Mouse (Mus musculus): Measurements from ENCODE around the gene Gm39115. TPM values are rescaled to one million over a fixed set of nuclear protein-coding genes. Genes with fewer than 3 reads are reported as not detected.

Gene Gm39115
- total and polyA plus RNA-seq, 2 experiments: not detected

DNA sequence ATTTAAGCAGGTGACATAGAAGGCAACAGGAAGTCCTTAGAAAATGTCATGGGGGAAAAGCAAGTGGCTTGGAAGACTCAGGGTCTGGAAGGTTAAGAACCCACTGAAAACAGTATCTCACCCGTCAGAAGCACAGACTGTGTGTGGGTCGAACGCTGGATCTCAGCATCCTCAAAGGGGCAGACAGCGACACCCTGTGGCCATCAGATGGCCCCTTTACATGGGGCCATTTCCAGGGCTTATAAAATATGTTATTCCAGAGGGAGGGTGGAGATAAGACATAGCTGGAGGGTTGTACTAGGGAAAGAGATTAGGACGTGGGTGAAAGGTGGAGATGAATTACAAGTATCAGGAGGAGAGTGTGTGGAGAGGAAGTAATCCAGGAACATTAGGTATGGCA is 16.2 kb downstream of the Gm39115 start:
- H3K27ac ChIP-seq (replicated peaks; ENCODE audit: insufficient read depth, low read depth, low read length): no peak overlapping the region
- no peak overlapping the region for H3K4me3 ChIP-seq (ENCODE audit: insufficient read depth, low read depth, low read length)
- no peaks in the 10 kb centered on the region for H3K4me1 ChIP-seq (ENCODE audit: control insufficient read depth, insufficient read depth, low read length)
- DNase-seq (ENCODE audit: extremely low read depth, low read depth, low spot score): no peak
- H3K36me3 ChIP-seq (ENCODE audit: control insufficient read depth, insufficient read depth, low read length): no peaks in the 10 kb centered on the region
- H3K79me2 ChIP-seq (ENCODE audit: control insufficient read depth, insufficient read depth, low read length): no peaks in the 10 kb centered on the region
- WGBS: 13% methylated on average over 5 of the region's 5 CpGs
- TF ChIP-seq CTCF (IDR thresholded peaks at IDR 0.05; ENCODE audit: low read depth, low read length): peak; percentile 53
- no peak for TF ChIP-seq POLR2A (IDR thresholded peaks at IDR 0.05; ENCODE audit: extremely low read depth, insufficient read depth, low read length)
- H3K27me3 ChIP-seq (ENCODE audit: control insufficient read depth, insufficient read depth, low read length): peaks cover 2% of the 10 kb centered on the region; the same call in 1 of the 2 replicates
- no peak overlapping the region for H3K9ac ChIP-seq (ENCODE audit: low read depth, low read length)

DNA sequence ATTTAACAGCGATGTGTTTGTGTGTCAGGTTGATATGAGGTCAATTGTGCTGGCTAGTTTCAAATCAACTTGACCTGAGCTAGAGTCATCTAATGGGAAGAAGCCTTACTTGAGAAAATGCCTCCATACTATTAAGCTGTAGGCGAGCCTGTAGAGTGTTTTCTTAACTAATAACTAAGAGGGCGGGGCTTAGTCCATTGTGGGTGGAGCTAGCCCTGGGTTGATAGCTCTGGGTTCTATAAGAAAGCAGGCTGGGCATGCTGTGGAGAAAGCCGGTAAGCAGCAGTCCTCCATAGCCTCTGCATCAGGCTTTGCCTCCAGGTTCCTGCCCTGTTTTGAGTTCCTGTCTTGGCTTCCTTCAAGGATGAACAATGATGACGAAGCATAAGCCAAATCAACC is 31.1 kb downstream of the Gm39115 start:
- H3K9ac ChIP-seq (ENCODE audit: low read depth, low read length): no peak overlapping the region
- 52% methylated on average over 5 of the region's 5 CpGs for WGBS
- H3K79me2 ChIP-seq (ENCODE audit: control insufficient read depth, insufficient read depth, low read length): no peaks in the 10 kb centered on the region
- no peaks in the 10 kb centered on the region for H3K4me1 ChIP-seq (ENCODE audit: control insufficient read depth, insufficient read depth, low read length)
- TF ChIP-seq CTCF (IDR thresholded peaks at IDR 0.05; ENCODE audit: low read depth, low read length): no peak
- no peak for TF ChIP-seq POLR2A (IDR thresholded peaks at IDR 0.05; ENCODE audit: extremely low read depth, insufficient read depth, low read length)
- 0 out of 2 replicates have a peak, but pooled peaks cover 2% of the 10 kb centered on the region for H3K27me3 ChIP-seq (ENCODE audit: control insufficient read depth, insufficient read depth, low read length)
- no peak for DNase-seq (ENCODE audit: extremely low read depth, low read depth, low spot score)
- no peaks in the 10 kb centered on the region for H3K36me3 ChIP-seq (ENCODE audit: control insufficient read depth, insufficient read depth, low read length)
- H3K27ac ChIP-seq (replicated peaks; ENCODE audit: insufficient read depth, low read depth, low read length): no peak overlapping the region
- H3K4me3 ChIP-seq (ENCODE audit: insufficient read depth, low read depth, low read length): no peak overlapping the region

DNA sequence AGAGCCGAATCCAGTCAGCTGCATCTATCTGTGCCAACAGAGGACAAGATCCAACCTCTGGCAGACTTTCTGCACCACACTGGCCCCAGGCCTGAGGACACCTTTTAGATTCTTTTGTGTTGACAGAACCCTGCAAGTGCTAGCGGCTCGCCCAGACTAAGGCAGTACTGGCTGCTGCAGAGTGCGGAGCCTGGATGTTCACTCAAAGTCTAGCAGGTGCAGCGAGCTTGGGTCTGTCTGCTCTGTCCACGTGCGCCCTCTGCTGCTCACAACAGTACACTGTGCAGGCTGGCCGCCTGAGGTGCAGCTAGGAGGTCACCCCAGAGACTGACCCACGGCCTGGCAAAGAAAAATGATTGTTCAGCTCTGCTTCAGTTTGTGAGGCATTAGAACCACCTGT is 38.1 kb downstream of the Gm39115 start:
- no peak overlapping the region for H3K27ac ChIP-seq (replicated peaks; ENCODE audit: insufficient read depth, low read depth, low read length)
- H3K27me3 ChIP-seq (ENCODE audit: control insufficient read depth, insufficient read depth, low read length): no peaks in the 10 kb centered on the region
- H3K36me3 ChIP-seq (ENCODE audit: control insufficient read depth, insufficient read depth, low read length): no peaks in the 10 kb centered on the region
- TF ChIP-seq CTCF (IDR thresholded peaks at IDR 0.05; ENCODE audit: low read depth, low read length) (peak; percentile 99), POLR2A (IDR thresholded peaks at IDR 0.05; ENCODE audit: extremely low read depth, insufficient read depth, low read length) (no peak)
- H3K4me3 ChIP-seq (ENCODE audit: insufficient read depth, low read depth, low read length): no peak overlapping the region
- peak; percentile 63 for DNase-seq (ENCODE audit: extremely low read depth, low read depth, low spot score)
- H3K9ac ChIP-seq (ENCODE audit: low read depth, low read length): no peak overlapping the region
- no peaks in the 10 kb centered on the region for H3K4me1 ChIP-seq (ENCODE audit: control insufficient read depth, insufficient read depth, low read length)
- 9% methylated on average over 9 of the region's 9 CpGs for WGBS
- H3K79me2 ChIP-seq (ENCODE audit: control insufficient read depth, insufficient read depth, low read length): no peaks in the 10 kb centered on the region

DNA sequence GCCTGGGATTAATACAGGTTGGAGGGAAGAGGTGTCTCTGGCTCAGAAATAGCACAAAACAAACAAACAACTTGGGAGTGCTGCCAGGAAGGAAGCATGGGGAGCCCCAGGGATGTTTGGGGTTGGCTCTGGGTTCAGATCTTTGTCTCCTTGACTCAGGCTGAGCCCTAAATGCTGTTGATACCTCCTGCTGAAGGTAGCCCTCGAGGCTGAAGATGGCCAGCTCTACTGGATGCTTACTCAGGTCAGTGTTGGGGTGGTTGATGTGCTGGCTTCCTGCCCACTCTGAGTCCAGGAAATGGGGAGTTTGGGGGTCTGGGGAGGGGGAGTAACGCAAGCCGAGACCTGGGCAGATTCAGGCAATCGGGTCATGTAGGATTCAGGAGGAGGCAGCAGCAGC is 39.1 kb downstream of the Gm39115 start:
- H3K4me1 ChIP-seq (ENCODE audit: control insufficient read depth, insufficient read depth, low read length): no peaks in the 10 kb centered on the region
- no peak overlapping the region for H3K27ac ChIP-seq (replicated peaks; ENCODE audit: insufficient read depth, low read depth, low read length)
- H3K9ac ChIP-seq (ENCODE audit: low read depth, low read length): no peak overlapping the region
- TF ChIP-seq POLR2A (IDR thresholded peaks at IDR 0.05; ENCODE audit: extremely low read depth, insufficient read depth, low read length) (no peak), CTCF (IDR thresholded peaks at IDR 0.05; ENCODE audit: low read depth, low read length) (no peak)
- H3K4me3 ChIP-seq (ENCODE audit: insufficient read depth, low read depth, low read length): no peak overlapping the region
- 60% methylated on average over 4 of the region's 4 CpGs for WGBS
- H3K27me3 ChIP-seq (ENCODE audit: control insufficient read depth, insufficient read depth, low read length): no peaks in the 10 kb centered on the region
- no peaks in the 10 kb centered on the region for H3K36me3 ChIP-seq (ENCODE audit: control insufficient read depth, insufficient read depth, low read length)
- H3K79me2 ChIP-seq (ENCODE audit: control insufficient read depth, insufficient read depth, low read length): no peaks in the 10 kb centered on the region
- DNase-seq (ENCODE audit: extremely low read depth, low read depth, low spot score): no peak

DNA sequence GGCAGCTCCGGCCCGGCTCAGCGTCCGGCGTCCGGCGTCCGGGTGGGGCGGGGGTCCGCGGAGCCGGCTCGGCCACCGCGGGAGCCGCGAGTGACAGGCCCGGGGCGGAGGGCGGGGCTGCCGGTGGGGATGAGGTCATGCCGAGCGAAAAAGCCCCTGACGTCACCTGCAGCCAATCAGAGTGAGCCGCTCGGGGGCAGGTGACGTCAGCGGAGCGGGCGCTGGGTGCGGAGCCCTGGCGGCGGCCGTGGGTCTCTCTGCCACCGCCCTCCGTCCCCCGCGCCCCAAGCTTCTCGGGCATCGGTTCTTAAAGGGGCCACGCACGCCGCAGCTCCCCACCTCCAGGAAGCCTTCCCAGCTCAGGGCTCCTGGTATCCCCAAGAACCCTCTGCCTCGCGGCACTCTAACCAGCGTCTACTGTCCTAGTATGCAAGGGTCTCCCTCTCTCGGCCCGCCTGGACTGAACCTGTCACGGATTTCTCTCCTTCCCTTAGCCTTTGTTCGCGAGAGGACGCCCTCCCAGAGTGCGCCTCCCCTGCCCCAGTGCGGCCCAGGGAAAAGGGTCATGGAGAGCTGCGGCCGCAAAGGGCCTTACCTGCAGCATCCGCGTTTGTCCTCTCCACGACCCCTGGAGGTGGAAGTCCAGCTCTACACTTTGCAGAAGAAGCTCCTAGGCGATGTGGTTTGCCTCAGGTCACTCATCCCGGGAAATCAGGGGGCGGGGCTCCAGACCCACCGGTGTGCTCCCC is 40.5 kb downstream of the Gm39115 start, which contains the start of gene Dusp8:
TSS of gene Dusp8 (minus strand) at position 661 of the 749 bp plus-strand sequence.
- no peak within 1 kb of the TSS for H3K27ac ChIP-seq (replicated peaks; ENCODE audit: insufficient read depth, low read depth, low read length)
- H3K79me2 ChIP-seq (ENCODE audit: control insufficient read depth, insufficient read depth, low read length): no peaks in the 10 kb centered on the region
- H3K27me3 ChIP-seq (ENCODE audit: control insufficient read depth, insufficient read depth, low read length): no peaks in the 10 kb centered on the region
- H3K36me3 ChIP-seq (ENCODE audit: control insufficient read depth, insufficient read depth, low read length): no peaks in the 10 kb centered on the region
- WGBS: 2% methylated on average over 62 of the region's 63 CpGs
- no peaks in the 10 kb centered on the region for H3K4me1 ChIP-seq (ENCODE audit: control insufficient read depth, insufficient read depth, low read length)
- TF ChIP-seq CTCF (IDR thresholded peaks at IDR 0.05; ENCODE audit: low read depth, low read length) (0 out of 2 replicates have a peak, but pooled peaks have one; percentile 11), POLR2A (IDR thresholded peaks at IDR 0.05; ENCODE audit: extremely low read depth, insufficient read depth, low read length) (no peak)
- H3K9ac ChIP-seq (ENCODE audit: low read depth, low read length): peak within 1 kb of the TSS; percentile 83
- peak within 1 kb of the TSS; percentile 63 for H3K4me3 ChIP-seq (ENCODE audit: insufficient read depth, low read depth, low read length)
- peak; percentile 53 for DNase-seq (ENCODE audit: extremely low read depth, low read depth, low spot score)

All from liver, adult 2 months (tissue).